Mouse (Mus musculus): Measurements from ENCODE around the gene Rnf7. TPM values are rescaled to one million over a fixed set of nuclear protein-coding genes. Genes with fewer than 3 reads are reported as not detected.
"Not testable (repeated sequence)": the region's sequence is repeated elsewhere in the genome, so short reads cannot be mapped to it uniquely, and the experiment has no call there.

Rnf7 gene
- polyA plus RNA-seq, 1 experiment from 2014 or later, result 275 TPM

- DNase-seq (ENCODE audit: low spot score); H3K9me3 ChIP-seq (ENCODE audit: control insufficient read depth, low read length); H3K36me3 ChIP-seq (ENCODE audit: control insufficient read depth, insufficient read depth, low read length); ATAC-seq (ENCODE audit: insufficient number of reproducible peaks, low FRiP score, low TSS enrichment, low read depth); H3K27me3 ChIP-seq (ENCODE audit: control insufficient read depth, insufficient read depth, low read length); H3K4me2 ChIP-seq (ENCODE audit: low read depth, severe bottlenecking); H3K4me3 ChIP-seq (ENCODE audit: low read depth, low read length); H3K27ac ChIP-seq (replicated peaks; ENCODE audit: low read depth, low read length); H3K9ac ChIP-seq (ENCODE audit: low read length); H3K4me1 ChIP-seq (ENCODE audit: control insufficient read depth, insufficient read depth, low read length): not testable (repeated sequence)
- 95% methylated on average over 5 of the region's 5 CpGs for WGBS
These were observed 9.4 kb upstream of the Rnf7 start for GRCm38 (mm10) chr9:96487869-96488268.

GRCm38 (mm10) chr9:96483648-96484047 lies 5.2 kb upstream of the Rnf7 start:
- Histone ChIP-seq H3K9ac (ENCODE audit: low read length) (no peak overlapping the region), H3K27ac (replicated peaks; ENCODE audit: low read depth, low read length) (no peak overlapping the region), H3K4me1 (ENCODE audit: control insufficient read depth, insufficient read depth, low read length) (no peaks in the 10 kb centered on the region), H3K27me3 (ENCODE audit: control insufficient read depth, insufficient read depth, low read length) (no peaks in the 10 kb centered on the region), H3K36me3 (ENCODE audit: control insufficient read depth, insufficient read depth, low read length) (no peaks in the 10 kb centered on the region), H3K4me3 (ENCODE audit: low read depth, low read length) (no peak overlapping the region), H3K9me3 (ENCODE audit: control insufficient read depth, low read length) (no peaks in the 10 kb centered on the region), H3K4me2 (ENCODE audit: low read depth, severe bottlenecking) (no peak overlapping the region)
- ATAC-seq (ENCODE audit: insufficient number of reproducible peaks, low FRiP score, low TSS enrichment, low read depth) (no peak), DNase-seq (ENCODE audit: low spot score) (no peak)
- WGBS, result 59% methylated on average over 2 of the region's 2 CpGs

GRCm38 (mm10) chr9:96483028-96483427 lies 4.6 kb upstream of the Rnf7 start:
- WGBS, result 76% methylated on average over 3 of the region's 3 CpGs
- no peak for ATAC-seq (ENCODE audit: insufficient number of reproducible peaks, low FRiP score, low TSS enrichment, low read depth)
- Histone ChIP-seq H3K4me3 (ENCODE audit: low read depth, low read length) (no peak overlapping the region), H3K4me2 (ENCODE audit: low read depth, severe bottlenecking) (no peak overlapping the region), H3K27ac (replicated peaks; ENCODE audit: low read depth, low read length) (no peak overlapping the region), H3K36me3 (ENCODE audit: control insufficient read depth, insufficient read depth, low read length) (no peaks in the 10 kb centered on the region), H3K4me1 (ENCODE audit: control insufficient read depth, insufficient read depth, low read length) (no peaks in the 10 kb centered on the region), H3K27me3 (ENCODE audit: control insufficient read depth, insufficient read depth, low read length) (no peaks in the 10 kb centered on the region), H3K9ac (ENCODE audit: low read length) (no peak overlapping the region), H3K9me3 (ENCODE audit: control insufficient read depth, low read length) (no peaks in the 10 kb centered on the region)
- no peak for DNase-seq (ENCODE audit: low spot score)

GRCm38 (mm10) chr9:96472356-96472755 lies 6.1 kb downstream of the Rnf7 start:
- no peaks in the 10 kb centered on the region for H3K27me3 ChIP-seq (ENCODE audit: control insufficient read depth, insufficient read depth, low read length)

GRCm38 (mm10) chr9:96471681-96472080 lies 6.8 kb downstream of the Rnf7 start:
- H3K4me3 ChIP-seq (ENCODE audit: low read depth, low read length); ATAC-seq (ENCODE audit: insufficient number of reproducible peaks, low FRiP score, low TSS enrichment, low read depth); H3K4me2 ChIP-seq (ENCODE audit: low read depth, severe bottlenecking); H3K4me1 ChIP-seq (ENCODE audit: control insufficient read depth, insufficient read depth, low read length); H3K27me3 ChIP-seq (ENCODE audit: control insufficient read depth, insufficient read depth, low read length); H3K36me3 ChIP-seq (ENCODE audit: control insufficient read depth, insufficient read depth, low read length); H3K27ac ChIP-seq (replicated peaks; ENCODE audit: low read depth, low read length); H3K9me3 ChIP-seq (ENCODE audit: control insufficient read depth, low read length); H3K9ac ChIP-seq (ENCODE audit: low read length); DNase-seq (ENCODE audit: low spot score): not testable (repeated sequence)
- 94% methylated on average over 4 of the region's 4 CpGs for WGBS

More at GRCm38 (mm10) chr9:96472356-96472755, 6.1 kb downstream of the Rnf7 start:
- H3K9me3 ChIP-seq (ENCODE audit: control insufficient read depth, low read length), result no peaks in the 10 kb centered on the region
- peaks cover 3% of the 10 kb centered on the region; the same call in 1 of the 2 replicates for H3K36me3 ChIP-seq (ENCODE audit: control insufficient read depth, insufficient read depth, low read length)
- ATAC-seq (ENCODE audit: insufficient number of reproducible peaks, low FRiP score, low TSS enrichment, low read depth), result no peak
- no peak overlapping the region for H3K27ac ChIP-seq (replicated peaks; ENCODE audit: low read depth, low read length)
- 0 out of 2 replicates have a peak, but pooled peaks cover 3% of the 10 kb centered on the region for H3K4me1 ChIP-seq (ENCODE audit: control insufficient read depth, insufficient read depth, low read length)
- 34% methylated on average over 3 of the region's 3 CpGs for WGBS
- no peak overlapping the region for H3K9ac ChIP-seq (ENCODE audit: low read length)
- H3K4me2 ChIP-seq (ENCODE audit: low read depth, severe bottlenecking), result no peak overlapping the region
- DNase-seq (ENCODE audit: low spot score), result no peak
- no peak overlapping the region for H3K4me3 ChIP-seq (ENCODE audit: low read depth, low read length)

GRCm38 (mm10) chr9:96470266-96470974 lies 8.1 kb downstream of the Rnf7 start:
- H3K4me2 ChIP-seq (ENCODE audit: low read depth, severe bottlenecking), result no peak overlapping the region
- 0 out of 2 replicates have a peak, but pooled peaks cover 3% of the 10 kb centered on the region for H3K4me1 ChIP-seq (ENCODE audit: control insufficient read depth, insufficient read depth, low read length)
- peaks cover 3% of the 10 kb centered on the region; the same call in 1 of the 2 replicates for H3K36me3 ChIP-seq (ENCODE audit: control insufficient read depth, insufficient read depth, low read length)
- DNase-seq (ENCODE audit: low spot score) (no peak), ATAC-seq (ENCODE audit: insufficient number of reproducible peaks, low FRiP score, low TSS enrichment, low read depth) (no peak)
- no peaks in the 10 kb centered on the region for H3K27me3 ChIP-seq (ENCODE audit: control insufficient read depth, insufficient read depth, low read length)
- 94% methylated on average over 8 of the region's 8 CpGs for WGBS
- H3K4me3 ChIP-seq (ENCODE audit: low read depth, low read length), result no peak overlapping the region
- no peak overlapping the region for H3K9ac ChIP-seq (ENCODE audit: low read length)
- no peaks in the 10 kb centered on the region for H3K9me3 ChIP-seq (ENCODE audit: control insufficient read depth, low read length)
- no peak overlapping the region for H3K27ac ChIP-seq (replicated peaks; ENCODE audit: low read depth, low read length)

GRCm38 (mm10) chr9:96469556-96470265 lies 8.8 kb downstream of the Rnf7 start:
- Histone ChIP-seq H3K4me3 (ENCODE audit: low read depth, low read length) (no peak overlapping the region), H3K4me2 (ENCODE audit: low read depth, severe bottlenecking) (no peak overlapping the region), H3K9ac (ENCODE audit: low read length) (no peak overlapping the region), H3K4me1 (ENCODE audit: control insufficient read depth, insufficient read depth, low read length) (0 out of 2 replicates have a peak, but pooled peaks cover 3% of the 10 kb centered on the region), H3K9me3 (ENCODE audit: control insufficient read depth, low read length) (no peaks in the 10 kb centered on the region), H3K27me3 (ENCODE audit: control insufficient read depth, insufficient read depth, low read length) (no peaks in the 10 kb centered on the region), H3K27ac (replicated peaks; ENCODE audit: low read depth, low read length) (no peak overlapping the region), H3K36me3 (ENCODE audit: control insufficient read depth, insufficient read depth, low read length) (peaks cover 3% of the 10 kb centered on the region; the same call in 1 of the 2 replicates)
- no peak for DNase-seq (ENCODE audit: low spot score)
- ATAC-seq (ENCODE audit: insufficient number of reproducible peaks, low FRiP score, low TSS enrichment, low read depth), result no peak
- WGBS, result 61% methylated on average over 8 of the region's 8 CpGs

GRCm38 (mm10) chr9:96463708-96464107 lies 14.8 kb downstream of the Rnf7 start:
- Histone ChIP-seq H3K4me3 (ENCODE audit: low read depth, low read length) (no peak overlapping the region), H3K4me2 (ENCODE audit: low read depth, severe bottlenecking) (no peak overlapping the region), H3K27me3 (ENCODE audit: control insufficient read depth, insufficient read depth, low read length) (no peaks in the 10 kb centered on the region), H3K9me3 (ENCODE audit: control insufficient read depth, low read length) (0 out of 2 replicates have a peak, but pooled peaks cover 2% of the 10 kb centered on the region), H3K4me1 (ENCODE audit: control insufficient read depth, insufficient read depth, low read length) (no peaks in the 10 kb centered on the region), H3K36me3 (ENCODE audit: control insufficient read depth, insufficient read depth, low read length) (peaks cover 3% of the 10 kb centered on the region; the same call in 1 of the 2 replicates), H3K9ac (ENCODE audit: low read length) (no peak overlapping the region), H3K27ac (replicated peaks; ENCODE audit: low read depth, low read length) (no peak overlapping the region)
- no peak for ATAC-seq (ENCODE audit: insufficient number of reproducible peaks, low FRiP score, low TSS enrichment, low read depth)
- 87% methylated on average over 10 of the region's 10 CpGs for WGBS
- no peak for DNase-seq (ENCODE audit: low spot score)

Data from limb, embryonic 11.5 days (tissue).